Mouse (Mus musculus): ENCODE results near the gene Chfr. TPM values are rescaled to one million over a fixed set of nuclear protein-coding genes. Genes with fewer than 3 reads are reported as not detected.

Chfr gene
- polyA plus RNA-seq, 1 experiment from 2014 or later: 35.7 TPM

DNA sequence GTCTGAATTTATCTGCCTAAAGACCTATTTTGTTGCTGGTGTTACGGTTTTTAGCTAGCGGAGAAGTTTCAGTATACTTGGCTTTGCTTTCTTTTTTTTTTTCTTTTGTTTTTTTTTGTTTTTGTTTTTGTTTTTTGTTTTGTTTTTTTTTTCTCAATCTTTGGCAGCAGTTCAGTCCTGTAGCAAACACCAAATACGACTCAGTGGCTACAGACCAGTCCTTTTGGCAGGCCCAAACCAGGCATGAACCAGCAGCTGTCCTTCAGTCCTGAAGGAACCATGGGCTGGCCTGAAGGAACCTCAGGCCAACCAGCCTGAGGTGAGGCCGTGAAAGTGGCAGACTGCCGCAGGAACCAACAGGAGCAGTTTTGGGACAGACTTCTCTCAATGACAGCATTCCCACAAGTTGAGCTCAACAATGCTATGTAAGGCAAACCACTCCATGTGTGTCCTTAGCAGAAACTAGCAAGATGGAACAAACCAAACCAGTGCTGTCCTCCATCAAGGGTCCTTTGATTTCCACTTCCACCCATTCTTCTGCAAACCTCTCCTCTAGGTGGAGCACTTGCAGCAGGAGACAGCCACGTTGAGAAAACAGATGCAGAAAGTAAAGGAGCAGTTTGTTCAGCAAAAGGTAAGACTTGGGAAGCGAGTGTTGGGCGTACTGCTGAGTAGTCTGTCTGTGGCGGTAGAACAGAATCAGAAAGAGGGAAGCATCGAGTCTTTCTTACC is 67.7 kb downstream of the Chfr start:
- peaks cover 51% of the 10 kb centered on the region for H3K36me3 ChIP-seq (ENCODE audit: control insufficient read depth, insufficient read depth, low read length)
- 86% methylated on average over 10 of the region's 10 CpGs for WGBS (ENCODE audit: insufficient replicate concordance)

DNA sequence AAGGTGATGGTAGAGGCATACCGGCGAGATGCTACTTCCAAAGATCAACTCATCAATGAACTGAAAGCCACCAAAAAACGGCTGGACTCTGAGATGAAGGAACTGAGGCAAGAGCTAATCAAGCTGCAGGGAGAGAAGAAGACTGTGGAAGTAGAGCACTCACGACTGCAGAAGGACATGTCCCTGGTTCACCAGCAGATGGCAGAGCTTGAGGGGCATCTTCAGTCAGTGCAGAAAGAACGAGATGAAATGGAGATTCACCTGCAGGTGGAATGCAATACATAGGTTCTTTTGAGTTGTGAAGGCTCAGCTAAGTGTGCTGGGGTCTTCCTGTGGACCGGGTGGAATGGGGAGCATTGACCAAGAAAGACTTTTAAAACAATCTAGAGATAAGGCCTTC is 69.1 kb downstream of the Chfr start:
- 74% methylated on average over 6 of the region's 6 CpGs for WGBS (ENCODE audit: insufficient replicate concordance)
- ATAC-seq (replicated peaks; ENCODE audit: insufficient number of reproducible peaks, low FRiP score, low TSS enrichment): no peak
- H3K9me3 ChIP-seq (replicated peaks; ENCODE audit: control insufficient read depth, low read length): no peaks in the 10 kb centered on the region
- no peaks in the 10 kb centered on the region for H3K27me3 ChIP-seq (ENCODE audit: control insufficient read depth, insufficient read depth, low read length)
- H3K4me3 ChIP-seq (ENCODE audit: low read depth, low read length): no peak overlapping the region
- no peak overlapping the region for H3K27ac ChIP-seq (ENCODE audit: low read depth, low read length)
- H3K4me2 ChIP-seq: no peak overlapping the region
- H3K4me1 ChIP-seq (ENCODE audit: control insufficient read depth, insufficient read depth, low read length): no peaks in the 10 kb centered on the region
- peaks cover 54% of the 10 kb centered on the region for H3K36me3 ChIP-seq (ENCODE audit: control insufficient read depth, insufficient read depth, low read length)
- no peak overlapping the region for H3K9ac ChIP-seq (ENCODE audit: low read depth, low read length)

More for the DNA sequence above, 67.7 kb downstream of the Chfr start:
- no peak overlapping the region for H3K4me2 ChIP-seq
- no peak overlapping the region for H3K27ac ChIP-seq (ENCODE audit: low read depth, low read length)
- H3K9me3 ChIP-seq (replicated peaks; ENCODE audit: control insufficient read depth, low read length): no peaks in the 10 kb centered on the region
- ATAC-seq (replicated peaks; ENCODE audit: insufficient number of reproducible peaks, low FRiP score, low TSS enrichment): no peak
- H3K4me1 ChIP-seq (ENCODE audit: control insufficient read depth, insufficient read depth, low read length): no peaks in the 10 kb centered on the region
- no peak overlapping the region for H3K9ac ChIP-seq (ENCODE audit: low read depth, low read length)
- no peak overlapping the region for H3K4me3 ChIP-seq (ENCODE audit: low read depth, low read length)
- H3K27me3 ChIP-seq (ENCODE audit: control insufficient read depth, insufficient read depth, low read length): no peaks in the 10 kb centered on the region

DNA sequence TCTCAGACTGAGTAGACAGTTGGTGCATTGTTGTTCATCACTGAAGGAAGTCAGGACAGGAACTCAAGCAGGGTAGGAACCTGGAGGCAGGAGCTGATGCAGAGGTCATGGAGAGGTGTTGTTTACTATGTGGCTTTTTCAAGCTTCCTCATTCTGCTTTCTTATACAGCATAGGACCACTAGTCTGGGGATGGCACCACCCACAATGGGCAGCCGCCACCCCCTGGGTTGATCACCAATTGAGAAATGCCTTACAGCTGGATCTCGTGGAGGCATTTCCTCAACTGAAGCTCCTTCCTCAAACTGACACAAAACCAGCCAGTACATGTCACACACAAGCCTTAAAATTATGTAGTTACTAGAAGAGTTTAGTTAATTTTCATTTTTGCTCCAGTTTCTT is 75.7 kb downstream of the Chfr start:
- Histone ChIP-seq H3K27me3 (ENCODE audit: control insufficient read depth, insufficient read depth, low read length) (no peaks in the 10 kb centered on the region), H3K27ac (ENCODE audit: low read depth, low read length) (no peak overlapping the region), H3K36me3 (ENCODE audit: control insufficient read depth, insufficient read depth, low read length) (peaks cover 47% of the 10 kb centered on the region), H3K9ac (ENCODE audit: low read depth, low read length) (no peak overlapping the region), H3K9me3 (replicated peaks; ENCODE audit: control insufficient read depth, low read length) (no peaks in the 10 kb centered on the region), H3K4me1 (ENCODE audit: control insufficient read depth, insufficient read depth, low read length) (no peaks in the 10 kb centered on the region), H3K4me3 (ENCODE audit: low read depth, low read length) (no peak overlapping the region), H3K4me2 (no peak overlapping the region)
- 80% methylated on average over 2 of the region's 2 CpGs for WGBS (ENCODE audit: insufficient replicate concordance)
- no peak for ATAC-seq (replicated peaks; ENCODE audit: insufficient number of reproducible peaks, low FRiP score, low TSS enrichment)

DNA sequence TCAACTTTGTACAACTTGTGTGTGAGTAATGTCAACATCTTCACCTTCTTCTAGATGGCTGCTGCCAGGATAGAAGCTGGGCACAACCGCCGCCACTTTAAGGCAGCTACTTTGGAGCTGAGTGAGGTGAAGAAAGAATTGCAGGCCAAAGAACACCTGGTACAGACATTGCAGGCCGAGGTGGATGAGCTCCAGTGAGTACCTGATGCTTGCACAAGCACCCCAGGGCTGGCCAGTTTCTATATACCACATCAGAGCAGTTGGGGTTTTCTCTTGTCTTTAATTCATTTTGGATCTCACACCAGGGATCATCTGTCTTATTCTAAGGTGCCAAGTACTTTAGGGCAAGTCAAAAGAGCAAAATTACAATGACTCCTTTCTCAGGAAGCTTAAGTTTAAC is 81.1 kb downstream of the Chfr start:
- 88% methylated on average over 3 of the region's 3 CpGs for WGBS (ENCODE audit: insufficient replicate concordance)
- Histone ChIP-seq H3K9ac (ENCODE audit: low read depth, low read length) (no peak overlapping the region), H3K4me1 (ENCODE audit: control insufficient read depth, insufficient read depth, low read length) (no peaks in the 10 kb centered on the region), H3K4me2 (no peak overlapping the region), H3K36me3 (ENCODE audit: control insufficient read depth, insufficient read depth, low read length) (peaks cover 49% of the 10 kb centered on the region), H3K4me3 (ENCODE audit: low read depth, low read length) (no peak overlapping the region), H3K27ac (ENCODE audit: low read depth, low read length) (no peak overlapping the region), H3K9me3 (replicated peaks; ENCODE audit: control insufficient read depth, low read length) (no peaks in the 10 kb centered on the region), H3K27me3 (ENCODE audit: control insufficient read depth, insufficient read depth, low read length) (no peaks in the 10 kb centered on the region)
- no peak for ATAC-seq (replicated peaks; ENCODE audit: insufficient number of reproducible peaks, low FRiP score, low TSS enrichment)

DNA sequence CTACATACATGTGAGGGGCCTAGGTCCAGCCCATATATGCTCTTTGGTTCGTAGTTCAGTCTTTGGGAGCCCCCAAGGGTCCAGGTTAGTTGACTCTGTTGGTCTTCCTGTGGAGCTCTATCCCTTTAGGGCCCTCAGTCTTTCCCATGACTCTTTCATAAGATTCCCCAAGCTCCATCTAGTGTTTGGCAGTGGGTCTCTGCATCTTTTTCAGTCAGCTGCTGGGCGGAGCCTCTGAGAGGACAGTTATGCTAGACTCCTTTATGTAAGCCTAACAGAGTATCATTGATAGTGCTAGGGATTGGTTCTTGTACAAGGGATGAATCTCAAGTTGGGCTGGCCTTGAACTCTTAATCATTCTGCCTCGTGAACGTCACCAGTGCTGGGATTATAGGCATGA is 84.7 kb downstream of the Chfr start:
- H3K36me3 ChIP-seq (ENCODE audit: control insufficient read depth, insufficient read depth, low read length): peaks cover 32% of the 10 kb centered on the region
- no peak overlapping the region for H3K9ac ChIP-seq (ENCODE audit: low read depth, low read length)
- no peak overlapping the region for H3K4me2 ChIP-seq
- H3K9me3 ChIP-seq (replicated peaks; ENCODE audit: control insufficient read depth, low read length): no peaks in the 10 kb centered on the region
- 88% methylated on average over 4 of the region's 4 CpGs for WGBS (ENCODE audit: insufficient replicate concordance)
- no peaks in the 10 kb centered on the region for H3K27me3 ChIP-seq (ENCODE audit: control insufficient read depth, insufficient read depth, low read length)
- ATAC-seq (replicated peaks; ENCODE audit: insufficient number of reproducible peaks, low FRiP score, low TSS enrichment): no peak
- H3K4me3 ChIP-seq (ENCODE audit: low read depth, low read length): no peak overlapping the region
- no peaks in the 10 kb centered on the region for H3K4me1 ChIP-seq (ENCODE audit: control insufficient read depth, insufficient read depth, low read length)
- no peak overlapping the region for H3K27ac ChIP-seq (ENCODE audit: low read depth, low read length)

Other genes with a start within 250 kb of the Chfr start
- gene Gm15446, start 212.4 kb upstream of the Chfr start, polyA plus RNA-seq (2014; fragmentation: Nextera tagmentation; extraction: Ambion mirVana): 0.44 and 0.62 TPM in 2 replicates
- gene Zfp932, start 139.3 kb upstream of the Chfr start, polyA plus RNA-seq (2014; fragmentation: Nextera tagmentation; extraction: Ambion mirVana): 13.3 and 15.5 TPM in 2 replicates
- 1.7 and 3.5 TPM in 2 replicates for gene Gm17655, start 63.3 kb upstream of the Chfr start, polyA plus RNA-seq (2014; fragmentation: Nextera tagmentation; extraction: Ambion mirVana)
- 0.24 and 1.0 TPM in 2 replicates for gene Gm35315, start 41.4 kb upstream of the Chfr start, polyA plus RNA-seq (2014; fragmentation: Nextera tagmentation; extraction: Ambion mirVana)
- 0.32 and 0.33 TPM in 2 replicates for gene Plcxd1, start 35.9 kb upstream of the Chfr start, polyA plus RNA-seq (2014; fragmentation: Nextera tagmentation; extraction: Ambion mirVana)
- 18.1 and 19.8 TPM in 2 replicates for gene Gtpbp6, start 27.6 kb upstream of the Chfr start, polyA plus RNA-seq (2014; fragmentation: Nextera tagmentation; extraction: Ambion mirVana)
- 1.8 and 2.9 TPM in 2 replicates for gene Zfp605, start 25.8 kb upstream of the Chfr start, polyA plus RNA-seq (2014; fragmentation: Nextera tagmentation; extraction: Ambion mirVana)
- gene Golga3, start 40.9 kb downstream of the Chfr start, polyA plus RNA-seq (2014; fragmentation: Nextera tagmentation; extraction: Ambion mirVana): 19.2 and 20.9 TPM in 2 replicates
- 24.8 and 28.7 TPM in 2 replicates for gene Ankle2, start 95.2 kb downstream of the Chfr start, polyA plus RNA-seq (2014; fragmentation: Nextera tagmentation; extraction: Ambion mirVana)
- gene Pgam5, start 134.1 kb downstream of the Chfr start, polyA plus RNA-seq (2014; fragmentation: Nextera tagmentation; extraction: Ambion mirVana): 55.4 and 64.6 TPM in 2 replicates
- 15.1 and 18.0 TPM in 2 replicates for gene Pxmp2, start 150.3 kb downstream of the Chfr start, polyA plus RNA-seq (2014; fragmentation: Nextera tagmentation; extraction: Ambion mirVana)
- 21.2 and 25.7 TPM in 2 replicates for gene Pole, start 150.5 kb downstream of the Chfr start, polyA plus RNA-seq (2014; fragmentation: Nextera tagmentation; extraction: Ambion mirVana)
- 0.27 TPM in 1 of 2 replicates, not detected in the other for gene P2rx2, start 207.4 kb downstream of the Chfr start, polyA plus RNA-seq (2014; fragmentation: Nextera tagmentation; extraction: Ambion mirVana)
- not detected in 2 replicates for gene Lrcol1, start 208.9 kb downstream of the Chfr start, polyA plus RNA-seq (2014; fragmentation: Nextera tagmentation; extraction: Ambion mirVana)